Mouse (Mus musculus) inflammation-experienced regulatory T-cells, adult 6 months (primary cell): ENCODE data around the gene Rassf3. TPM values are rescaled to one million over a fixed set of nuclear protein-coding genes. Genes with fewer than 3 reads are reported as not detected.

Experiments used
- ATAC-seq: one replicate; pipeline ENCODE4 v1.8.0; 2017
- polyA plus RNA-seq, 3 experiments: library from polyadenylated mRNA; unstranded; fragments of 100-300 nt; shearing (Covaris generic); gene quantifications; one replicate each; pipeline ENCODE4 v1.2.1; 2017

Rassf3 gene
- polyA plus RNA-seq, 3 experiments from 2014 or later, result 6.1 to 6.8 (median 6.2) TPM

GRCm38 (mm10) chr10:121461404-121462161, 14.6 kb downstream of the Rassf3 start:
- ATAC-seq, result no peak

GRCm38 (mm10) chr10:121459124-121459853, 16.9 kb downstream of the Rassf3 start:
- no peak for ATAC-seq

- ATAC-seq, result no peak
Measured at GRCm38 (mm10) chr10:121458408-121458807, 17.7 kb downstream of the Rassf3 start.

- no peak for ATAC-seq
Measured at GRCm38 (mm10) chr10:121457381-121457780, 18.8 kb downstream of the Rassf3 start.

GRCm38 (mm10) chr10:121455517-121455916, 20.6 kb downstream of the Rassf3 start:
- ATAC-seq, result no peak

- ATAC-seq, result no peak
Measured at GRCm38 (mm10) chr10:121454708-121455475, 21.3 kb downstream of the Rassf3 start.

- ATAC-seq, result peak; percentile 35
Measured at GRCm38 (mm10) chr10:121454033-121454432, 22.1 kb downstream of the Rassf3 start.

GRCm38 (mm10) chr10:121445808-121446207, 30.3 kb downstream of the Rassf3 start:
- ATAC-seq, result no peak

GRCm38 (mm10) chr10:121444198-121444597, 31.9 kb downstream of the Rassf3 start:
- ATAC-seq, result no peak

- no peak for ATAC-seq
Measured at GRCm38 (mm10) chr10:121443791-121444190, 32.4 kb downstream of the Rassf3 start.

- no peak for ATAC-seq
Measured at GRCm38 (mm10) chr10:121439310-121439731, 36.8 kb downstream of the Rassf3 start.

GRCm38 (mm10) chr10:121438109-121438508, 38.0 kb downstream of the Rassf3 start:
- ATAC-seq, result no peak

GRCm38 (mm10) chr10:121436693-121437092, 39.5 kb downstream of the Rassf3 start:
- ATAC-seq, result no peak

GRCm38 (mm10) chr10:121436258-121436645, 39.9 kb downstream of the Rassf3 start:
- ATAC-seq, result no peak

GRCm38 (mm10) chr10:121435546-121436257, 40.4 kb downstream of the Rassf3 start:
- ATAC-seq, result no peak

- ATAC-seq, result no peak
Measured at GRCm38 (mm10) chr10:121434441-121435103, 41.6 kb downstream of the Rassf3 start.

GRCm38 (mm10) chr10:121432635-121433280, 43.4 kb downstream of the Rassf3 start:
- ATAC-seq, result no peak

- ATAC-seq, result no peak
Measured at GRCm38 (mm10) chr10:121432041-121432634, 44.0 kb downstream of the Rassf3 start.

- ATAC-seq, result no peak
Measured at GRCm38 (mm10) chr10:121430764-121431540, 45.2 kb downstream of the Rassf3 start.
